Mouse (Mus musculus) brain, embryonic 18.5 days (tissue): ENCODE results near the gene Ncf1.

Source experiments
- DNase-seq: peaks from one replicate; pipeline ENCODE4 v3.0.0-alpha.2; 2012; ENCODE audit warnings: low read depth, low spot score

Ncf1 gene

GRCm38 (mm10) chr5:134229391-134229790 lies at the start of gene Ncf1:
Ncf1 (minus strand) TSS chr5:134229625.
- DNase-seq = no peak

- no peak for DNase-seq
Measured at GRCm38 (mm10) chr5:134277109-134277508, 47.7 kb upstream of the Ncf1 start.

GRCm38 (mm10) chr5:134275556-134275955 lies 46.1 kb upstream of the Ncf1 start:
- DNase-seq = no peak

- DNase-seq = no peak
Measured at GRCm38 (mm10) chr5:134275021-134275420, 45.6 kb upstream of the Ncf1 start.

- DNase-seq = no peak
Measured at GRCm38 (mm10) chr5:134273761-134274160, 44.3 kb upstream of the Ncf1 start.

- DNase-seq = no peak
Measured at GRCm38 (mm10) chr5:134272761-134273160, 43.3 kb upstream of the Ncf1 start.

GRCm38 (mm10) chr5:134271421-134271820 lies 42.0 kb upstream of the Ncf1 start:
- DNase-seq = no peak

- no peak for DNase-seq
Measured at GRCm38 (mm10) chr5:134270566-134270965, 41.1 kb upstream of the Ncf1 start.

- no peak for DNase-seq
Measured at GRCm38 (mm10) chr5:134269751-134270150, 40.3 kb upstream of the Ncf1 start.

- DNase-seq = no peak
Measured at GRCm38 (mm10) chr5:134268751-134269150, 39.3 kb upstream of the Ncf1 start.

- no peak for DNase-seq
Measured at GRCm38 (mm10) chr5:134266404-134266803, 37.0 kb upstream of the Ncf1 start.

- DNase-seq = no peak
Measured at GRCm38 (mm10) chr5:134265890-134266289, 36.5 kb upstream of the Ncf1 start.

GRCm38 (mm10) chr5:134260001-134260636 lies 30.7 kb upstream of the Ncf1 start:
- no peak for DNase-seq

GRCm38 (mm10) chr5:134258934-134259333 lies 29.5 kb upstream of the Ncf1 start:
- no peak for DNase-seq

- DNase-seq = no peak
Measured at GRCm38 (mm10) chr5:134258395-134258794, 29.0 kb upstream of the Ncf1 start.

GRCm38 (mm10) chr5:134257349-134258031 lies 28.1 kb upstream of the Ncf1 start:
- no peak for DNase-seq

- DNase-seq = no peak
Measured at GRCm38 (mm10) chr5:134255294-134255693, 25.9 kb upstream of the Ncf1 start.

GRCm38 (mm10) chr5:134253806-134254205 lies 24.4 kb upstream of the Ncf1 start:
- no peak for DNase-seq

- DNase-seq = no peak
Measured at GRCm38 (mm10) chr5:134251083-134251482, 21.7 kb upstream of the Ncf1 start.

GRCm38 (mm10) chr5:134250601-134251000 lies 21.2 kb upstream of the Ncf1 start:
- no peak for DNase-seq

- no peak for DNase-seq
Measured at GRCm38 (mm10) chr5:134249245-134249649, 19.8 kb upstream of the Ncf1 start.

- no peak for DNase-seq
Measured at GRCm38 (mm10) chr5:134248608-134249244, 19.3 kb upstream of the Ncf1 start.

GRCm38 (mm10) chr5:134246146-134246545 lies 16.7 kb upstream of the Ncf1 start:
- DNase-seq = no peak
